Mouse (Mus musculus) adrenal gland, postnatal 25 days (tissue): ENCODE measurements at regions not wholly inside any gene's neighbourhood (a gene's known extent, or its start where the extent isn't known, plus 50 kb on each side); places are given as distances from the start of the nearest gene placed in this dataset.
"Not testable (repeated sequence)": the region's sequence is repeated elsewhere in the genome, so short reads cannot be mapped to it uniquely, and the experiment has no call there.

Source experiments
- DNase-seq: peaks from one replicate; pipeline ENCODE4 v3.0.0; 2021; ENCODE audit warnings: mixed read lengths

DNA sequence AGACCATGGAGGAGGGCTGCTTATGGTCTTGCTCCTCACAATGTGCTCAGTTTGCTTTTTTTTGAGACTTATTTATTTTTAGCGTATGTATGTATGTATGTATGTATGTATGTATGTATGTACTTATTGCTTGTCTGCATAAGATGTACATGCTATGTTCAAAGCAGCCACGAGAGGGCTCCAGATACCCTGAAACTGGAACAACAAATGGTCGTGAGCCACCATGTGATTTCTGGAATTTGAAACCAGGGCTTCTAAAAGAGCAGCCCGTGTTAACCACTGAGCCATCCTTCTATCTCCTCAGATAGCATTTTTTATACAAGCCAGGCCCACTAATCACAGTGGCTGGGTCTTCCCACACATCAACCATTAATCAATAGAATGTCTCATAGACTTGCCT, 611.2 kb downstream of the 5730507C01Rik start:
- DNase-seq: no peak

- peak; percentile 8 for DNase-seq
Observed at GRCm38 (mm10) chr12:19175631-19176030, 661.3 kb downstream of the 5730507C01Rik start.

DNA sequence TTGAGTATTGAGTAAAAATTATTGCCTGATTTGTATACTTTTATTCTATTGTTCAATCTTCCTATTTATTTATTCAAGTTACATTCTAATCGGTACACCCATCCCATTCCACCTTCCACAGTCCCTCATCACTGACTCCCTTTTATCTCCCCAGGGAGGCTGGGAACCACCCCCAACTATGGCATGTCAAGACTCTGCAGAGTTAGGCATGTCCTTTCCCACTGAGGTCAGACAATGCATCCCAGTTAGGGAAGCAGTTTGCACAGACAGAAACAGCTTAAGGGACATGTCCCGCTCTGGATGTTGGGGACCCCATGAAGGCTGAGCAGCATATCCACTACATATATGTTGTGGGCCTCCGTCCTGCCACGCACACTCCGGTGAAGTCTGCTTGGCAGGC, 678.1 kb downstream of the 5730507C01Rik start:
- DNase-seq: no peak

DNA sequence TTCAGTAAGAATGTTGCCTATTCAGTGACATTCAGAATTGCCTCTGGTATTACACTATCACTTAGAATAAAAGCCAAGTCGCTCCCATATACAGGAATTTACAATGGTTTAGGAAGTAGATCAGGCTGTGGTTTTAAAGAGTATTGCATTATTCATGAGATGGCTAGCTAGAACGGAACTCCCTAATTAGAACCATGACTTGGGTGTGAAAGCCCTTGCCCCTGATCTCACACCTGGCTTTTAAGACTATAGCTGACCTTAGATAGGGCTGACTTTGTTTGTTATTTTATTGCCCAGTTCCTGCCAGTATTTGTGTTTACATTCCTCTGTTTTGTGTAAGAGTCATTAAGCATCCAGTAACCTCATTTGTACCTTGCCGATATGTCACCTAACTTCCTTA, 678.7 kb downstream of the 5730507C01Rik start:
- DNase-seq: not testable (repeated sequence)

GRCm38 (mm10) chr12:19223996-19224395, 709.7 kb downstream of the 5730507C01Rik start:
- not testable (repeated sequence) for DNase-seq

GRCm38 (mm10) chr12:19246731-19247130, 707.6 kb upstream of the Gm21863 start:
- DNase-seq: peak; percentile 18

GRCm38 (mm10) chr12:19288271-19288890, 665.9 kb upstream of the Gm21863 start:
- peak; percentile 77 for DNase-seq

DNA sequence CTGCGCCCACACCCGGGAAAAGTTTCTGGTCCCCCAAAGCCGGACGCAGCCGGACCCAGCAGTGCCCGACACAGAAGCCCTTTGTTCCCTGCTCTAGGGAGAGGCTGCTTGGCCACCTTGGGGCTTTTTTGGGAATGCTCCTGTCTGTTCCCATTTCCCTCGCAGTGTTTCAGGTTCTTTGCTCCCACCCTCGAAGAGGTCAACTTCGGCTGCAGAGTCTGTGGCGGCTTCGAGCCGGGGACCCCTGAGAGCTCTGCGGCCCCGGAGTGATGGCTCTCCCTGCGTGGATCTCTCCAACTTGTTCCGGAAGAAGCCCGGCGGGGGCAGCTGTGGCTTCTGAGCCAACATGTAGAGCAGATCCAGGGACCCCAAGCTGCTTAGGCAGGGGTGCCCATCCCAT, 665.3 kb upstream of the Gm21863 start:
- DNase-seq: not testable (repeated sequence)

DNA sequence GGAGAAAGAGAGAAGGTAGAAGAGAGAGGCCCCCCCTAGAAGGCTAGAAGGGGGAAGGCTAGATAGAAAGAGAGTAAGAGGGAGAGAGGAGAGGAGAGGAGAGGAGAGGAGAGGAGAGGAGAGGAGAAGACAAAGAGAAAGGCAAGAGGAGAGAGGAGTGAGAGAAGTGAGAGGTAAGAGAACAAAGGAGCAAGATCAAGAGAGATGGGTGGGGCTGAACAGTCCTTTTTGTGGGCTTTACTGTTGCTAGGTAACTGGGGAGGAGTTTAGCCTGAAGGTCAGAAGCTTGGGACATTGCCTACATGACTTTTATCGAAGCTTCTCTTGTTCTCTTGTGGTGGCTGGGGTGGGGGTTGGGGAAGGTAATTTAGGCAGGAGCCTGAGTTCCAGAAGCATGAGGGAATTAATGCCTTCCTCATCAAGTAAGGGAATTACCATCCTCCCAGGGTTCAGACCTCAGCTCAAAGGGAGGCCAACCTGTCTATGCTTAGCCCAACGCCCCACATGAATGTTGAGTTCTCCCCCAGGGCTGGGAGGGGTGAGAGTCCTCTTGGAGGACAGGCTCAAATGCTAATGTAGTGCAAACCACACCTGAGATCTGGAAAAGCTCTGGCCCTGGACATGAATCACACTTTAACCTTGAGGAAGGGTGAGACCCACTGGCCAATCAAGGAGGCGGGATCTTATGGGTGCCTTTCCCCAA, 662.1 kb upstream of the Gm21863 start:
- DNase-seq: not testable (repeated sequence)
